Mouse (Mus musculus): ENCODE data around the gene Tmc6. TPM values are rescaled to one million over a fixed set of nuclear protein-coding genes. Genes with fewer than 3 reads are reported as not detected.

The Tmc6 gene
- polyA plus RNA-seq, 1 experiment from 2014 or later, result 30.6 TPM

DNA sequence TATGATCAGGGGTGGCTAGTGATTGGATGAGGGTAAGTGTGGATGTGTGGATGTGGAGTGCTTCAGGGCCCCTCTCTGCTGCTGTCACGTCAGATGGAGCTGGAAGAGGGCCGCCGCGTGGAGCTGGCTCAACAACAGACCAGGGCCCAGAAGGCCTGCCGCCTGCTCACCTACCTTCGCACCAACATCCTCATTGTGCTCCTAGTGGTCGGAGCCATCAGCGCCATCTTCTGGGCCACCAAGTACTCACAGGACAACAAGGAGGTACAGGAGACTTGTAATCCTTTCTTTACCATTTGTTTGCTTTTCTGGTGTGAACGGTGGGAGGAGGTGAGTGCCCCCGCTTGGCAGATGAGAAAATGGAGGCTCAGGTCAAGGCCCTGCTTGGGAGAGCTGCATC, 4.3 kb upstream of the Tmc6 start:
- peak; percentile 87 for DNase-seq (ENCODE audit: low spot score)
- Histone ChIP-seq H3K9me3 (no peaks in the 10 kb centered on the region), H3K27ac (no peak overlapping the region), H3K4me1 (peaks cover 38% of the 10 kb centered on the region), H3K4me3 (no peak overlapping the region), H3K27me3 (ENCODE audit: insufficient read depth, poor library complexity, severe bottlenecking) (peaks cover 61% of the 10 kb centered on the region), H3K36me3 (no peaks in the 10 kb centered on the region)
- WGBS, result 9% methylated on average over 10 of the region's 10 CpGs

DNA sequence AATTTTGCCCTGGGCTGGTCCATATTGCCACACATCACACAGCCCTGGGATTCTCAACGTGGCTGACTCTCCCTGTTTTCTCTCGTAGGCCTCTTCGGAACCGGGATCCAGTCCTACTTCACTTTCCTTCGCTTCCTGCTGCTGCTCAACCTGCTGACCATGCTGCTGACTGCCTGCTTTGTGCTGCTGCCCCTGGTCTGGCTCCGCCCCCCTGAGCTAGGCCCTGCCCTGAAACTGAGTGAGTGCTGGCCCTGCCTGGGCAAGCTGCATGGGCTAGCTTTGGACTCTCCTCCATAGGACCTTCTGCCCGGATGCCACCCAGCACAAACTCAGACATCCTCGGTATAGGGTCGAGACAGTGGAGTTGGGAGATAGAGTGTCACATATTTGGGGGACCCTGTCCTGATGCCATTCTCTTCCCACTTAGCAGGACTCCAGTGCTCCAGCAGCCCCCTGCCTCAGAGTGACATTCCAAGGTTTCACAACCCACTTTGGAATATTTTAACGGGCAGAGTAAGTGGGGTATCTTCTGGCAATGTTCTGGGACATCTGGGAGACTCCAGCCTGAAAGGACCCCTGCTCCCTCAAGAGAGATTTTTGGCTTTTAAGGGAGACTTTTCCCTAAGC, 1.8 kb upstream of the Tmc6 start:
- 40% methylated on average over 10 of the region's 10 CpGs for WGBS
- Histone ChIP-seq H3K27me3 (ENCODE audit: insufficient read depth, poor library complexity, severe bottlenecking) (peaks cover 43% of the 10 kb centered on the region), H3K9me3 (no peaks in the 10 kb centered on the region), H3K27ac (peak overlapping the region; percentile 93), H3K36me3 (no peaks in the 10 kb centered on the region), H3K4me1 (peaks cover 49% of the 10 kb centered on the region), H3K4me3 (peak overlapping the region; percentile 79)
- peak; percentile 89 for DNase-seq (ENCODE audit: low spot score)

DNA sequence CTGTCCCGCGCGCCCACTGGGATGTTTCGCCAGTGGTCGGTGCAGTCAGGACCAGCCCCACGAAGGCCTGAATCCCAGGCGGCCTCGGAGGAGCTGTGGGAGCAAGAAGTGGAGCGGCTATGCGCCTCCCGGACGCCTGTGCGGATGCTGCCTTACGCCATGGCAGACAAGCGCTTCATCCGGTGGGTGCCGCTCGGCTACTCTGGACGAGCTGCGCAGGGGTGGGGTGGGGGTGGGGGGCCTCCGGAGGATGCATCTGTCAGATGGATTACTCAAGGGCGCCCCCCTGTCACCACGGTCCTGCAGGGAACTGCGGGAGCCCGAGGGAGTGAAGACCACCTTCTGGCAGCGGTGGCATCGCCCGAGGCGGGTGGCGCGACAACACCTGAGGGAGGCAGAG, 1.1 kb upstream of the Tmc6 start:
- Histone ChIP-seq H3K4me3 (peak overlapping the region; percentile 79), H3K4me1 (peaks cover 56% of the 10 kb centered on the region), H3K36me3 (peaks cover 6% of the 10 kb centered on the region; the same call in 1 of the 2 replicates), H3K9me3 (no peaks in the 10 kb centered on the region), H3K27ac (peak overlapping the region; percentile 93), H3K27me3 (ENCODE audit: insufficient read depth, poor library complexity, severe bottlenecking) (peaks cover 42% of the 10 kb centered on the region)
- peak; percentile 93 for DNase-seq (ENCODE audit: low spot score)
- WGBS, result 5% methylated on average over 31 of the region's 31 CpGs

DNA sequence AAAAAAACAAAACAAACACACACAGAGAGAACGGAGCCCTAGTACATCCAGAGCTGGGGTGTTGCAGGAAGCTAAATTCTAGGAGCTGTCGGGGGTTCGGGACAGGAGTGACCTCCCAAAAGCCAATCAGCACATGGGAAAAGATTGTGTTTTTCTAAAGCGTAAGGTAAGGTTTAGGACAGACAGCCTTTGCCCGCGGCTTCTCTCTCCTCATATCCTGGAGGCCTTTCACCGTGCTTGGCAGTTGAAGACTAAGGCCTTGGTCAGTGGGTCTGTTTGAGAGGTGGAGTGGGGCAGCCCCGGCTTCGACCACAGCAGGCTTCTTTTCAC, 672 bp upstream of the Tmc6 start:
- Histone ChIP-seq H3K27ac (peak overlapping the region; percentile 93), H3K36me3 (peaks cover 9% of the 10 kb centered on the region), H3K4me1 (peaks cover 59% of the 10 kb centered on the region), H3K4me3 (peak overlapping the region; percentile 79), H3K9me3 (no peaks in the 10 kb centered on the region), H3K27me3 (ENCODE audit: insufficient read depth, poor library complexity, severe bottlenecking) (peaks cover 42% of the 10 kb centered on the region)
- DNase-seq (ENCODE audit: low spot score), result no peak
- WGBS, result 33% methylated on average over 9 of the region's 9 CpGs

DNA sequence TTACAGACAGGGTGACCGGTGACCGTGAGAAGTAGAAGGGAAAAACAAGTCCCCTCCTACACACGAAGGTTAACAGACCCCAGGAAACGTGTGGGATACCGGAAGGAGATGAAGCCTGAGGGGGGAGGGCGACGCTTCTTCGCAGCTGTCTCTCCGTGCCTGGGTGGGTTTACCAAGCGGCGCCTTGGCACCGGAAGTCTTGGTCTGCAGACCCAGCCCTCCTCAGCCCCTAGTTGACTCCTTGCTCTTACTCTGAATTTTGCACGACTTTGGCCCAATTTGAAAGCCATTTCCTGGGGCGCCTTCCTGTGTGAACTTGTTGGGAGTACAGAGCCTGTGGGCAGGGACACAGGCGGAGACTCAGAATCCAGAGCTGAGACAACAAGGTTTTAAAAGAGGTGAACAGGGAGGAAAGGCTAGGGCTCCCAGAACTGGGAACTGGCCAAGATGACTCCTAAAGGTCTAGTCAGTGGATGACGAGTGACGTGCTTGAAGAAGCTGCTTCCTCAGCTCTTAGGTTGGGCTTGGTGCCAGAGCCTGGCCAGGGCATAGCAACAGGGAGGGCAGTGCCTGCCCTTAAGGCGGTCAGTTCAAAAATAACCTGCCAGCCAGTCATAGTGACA, 688 bp downstream of the Tmc6 start:
- 12% methylated on average over 18 of the region's 18 CpGs for WGBS
- peak; percentile 76 for DNase-seq (ENCODE audit: low spot score)

DNA sequence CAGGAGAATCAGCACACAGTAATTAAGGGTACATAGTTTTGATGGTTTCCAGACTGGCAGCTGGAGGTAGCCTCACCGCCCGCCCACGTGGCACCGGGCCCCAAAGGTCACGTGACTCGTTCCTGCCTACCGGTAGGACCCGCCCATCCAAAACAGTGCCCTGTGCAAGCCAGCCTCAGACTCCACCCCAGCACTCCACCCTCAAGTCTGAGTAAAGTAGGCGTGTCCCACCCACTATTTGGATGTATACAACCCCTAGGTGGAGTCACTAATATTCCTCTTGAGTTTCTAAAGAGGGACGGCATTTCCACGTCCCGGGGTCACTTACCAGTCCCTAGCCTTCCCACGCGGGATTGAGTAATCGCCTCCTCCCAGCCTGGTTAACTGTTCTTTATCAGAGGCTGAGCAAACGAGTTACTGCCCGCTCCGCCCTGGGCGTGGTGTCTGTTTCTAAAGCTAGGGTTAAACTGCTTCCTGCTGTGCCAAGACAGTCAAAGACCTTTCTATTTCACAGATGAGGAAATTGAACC, 1.4 kb downstream of the Tmc6 start:
- Histone ChIP-seq H3K4me1 (peaks cover 63% of the 10 kb centered on the region), H3K27me3 (ENCODE audit: insufficient read depth, poor library complexity, severe bottlenecking) (peaks cover 42% of the 10 kb centered on the region)
- WGBS, result 1% methylated on average over 19 of the region's 19 CpGs

More for the DNA sequence above, 688 bp downstream of the Tmc6 start:
- H3K4me1 ChIP-seq, result peaks cover 63% of the 10 kb centered on the region
- no peaks in the 10 kb centered on the region for H3K9me3 ChIP-seq
- H3K27ac ChIP-seq, result peak overlapping the region; percentile 93
- H3K27me3 ChIP-seq (ENCODE audit: insufficient read depth, poor library complexity, severe bottlenecking), result peaks cover 42% of the 10 kb centered on the region
- H3K4me3 ChIP-seq, result peak overlapping the region; percentile 79
- H3K36me3 ChIP-seq, result peaks cover 22% of the 10 kb centered on the region

DNA sequence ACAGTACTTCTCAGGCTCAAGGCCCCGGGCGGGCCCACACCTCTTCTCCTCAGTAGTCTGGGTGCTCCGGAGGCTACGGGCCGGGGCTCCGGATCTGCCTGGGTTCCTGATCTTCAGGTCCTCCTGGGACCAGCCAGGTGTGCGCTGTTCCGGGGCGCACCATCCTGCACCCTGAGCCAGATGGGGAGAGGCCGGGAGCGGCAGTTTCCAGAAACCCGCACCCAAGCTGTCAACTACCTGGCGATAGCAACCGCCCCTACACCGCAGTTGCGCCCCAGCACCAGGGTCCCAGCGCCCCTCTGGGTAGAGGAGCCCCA, 1.8 kb downstream of the Tmc6 start:
- peak overlapping the region; percentile 79 for H3K4me3 ChIP-seq
- H3K36me3 ChIP-seq, result peaks cover 34% of the 10 kb centered on the region
- peak overlapping the region; percentile 93 for H3K27ac ChIP-seq
- H3K27me3 ChIP-seq (ENCODE audit: insufficient read depth, poor library complexity, severe bottlenecking), result peaks cover 41% of the 10 kb centered on the region
- under 1% methylated on average over 17 of the region's 17 CpGs for WGBS
- peaks cover 63% of the 10 kb centered on the region for H3K4me1 ChIP-seq
- no peaks in the 10 kb centered on the region for H3K9me3 ChIP-seq
- DNase-seq (ENCODE audit: low spot score), result peak; percentile 76

More for the DNA sequence above, 1.4 kb downstream of the Tmc6 start:
- peak; percentile 96 for DNase-seq (ENCODE audit: low spot score)
- H3K4me3 ChIP-seq, result peak overlapping the region; percentile 79
- H3K27ac ChIP-seq, result peak overlapping the region; percentile 93
- H3K36me3 ChIP-seq, result peaks cover 29% of the 10 kb centered on the region
- no peaks in the 10 kb centered on the region for H3K9me3 ChIP-seq

DNA sequence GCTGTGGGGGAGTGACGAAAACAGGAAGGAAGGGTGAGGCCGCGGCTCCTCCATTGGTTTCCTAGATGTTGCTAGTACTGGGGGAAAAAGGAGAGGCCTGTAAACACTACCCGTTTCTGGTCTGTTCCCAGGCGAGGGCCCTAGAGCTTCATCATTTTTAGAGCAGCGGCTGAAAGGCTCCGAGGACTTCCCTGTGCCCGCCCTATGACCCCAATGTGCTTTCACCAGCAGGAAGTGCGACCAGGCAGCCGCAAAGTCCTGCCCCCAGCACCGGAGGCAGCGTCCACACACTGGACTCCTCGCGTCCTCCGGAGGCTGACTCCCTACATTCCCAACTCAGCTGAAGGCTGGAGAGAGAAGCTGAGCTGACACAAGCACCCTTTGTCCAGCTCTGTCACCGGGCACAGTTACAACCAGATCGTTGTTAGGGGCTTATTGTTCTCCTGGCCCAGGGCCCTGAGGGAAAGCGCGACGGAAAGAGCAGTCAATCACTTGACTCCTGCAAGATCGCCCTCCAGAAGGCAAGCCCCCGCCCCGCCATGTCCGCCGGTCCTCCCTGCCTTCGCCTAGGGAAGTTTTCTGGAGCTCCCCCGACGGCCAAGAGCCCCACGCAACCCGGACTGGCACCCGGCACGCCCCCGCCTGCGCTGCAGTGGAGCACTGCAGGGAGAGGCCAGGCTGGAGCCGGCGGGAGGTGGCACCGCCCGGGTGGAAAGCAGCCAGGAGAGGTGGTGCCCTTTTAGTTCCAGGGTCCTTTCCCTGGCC, 2.4 kb downstream of the Tmc6 start:
- WGBS, result 3% methylated on average over 38 of the region's 38 CpGs
- Histone ChIP-seq H3K36me3 (peaks cover 39% of the 10 kb centered on the region), H3K9me3 (no peaks in the 10 kb centered on the region), H3K27ac (peak overlapping the region; percentile 93), H3K4me1 (peaks cover 63% of the 10 kb centered on the region), H3K27me3 (ENCODE audit: insufficient read depth, poor library complexity, severe bottlenecking) (peaks cover 36% of the 10 kb centered on the region), H3K4me3 (peak overlapping the region; percentile 79)
- peak; percentile 85 for DNase-seq (ENCODE audit: low spot score)

DNA sequence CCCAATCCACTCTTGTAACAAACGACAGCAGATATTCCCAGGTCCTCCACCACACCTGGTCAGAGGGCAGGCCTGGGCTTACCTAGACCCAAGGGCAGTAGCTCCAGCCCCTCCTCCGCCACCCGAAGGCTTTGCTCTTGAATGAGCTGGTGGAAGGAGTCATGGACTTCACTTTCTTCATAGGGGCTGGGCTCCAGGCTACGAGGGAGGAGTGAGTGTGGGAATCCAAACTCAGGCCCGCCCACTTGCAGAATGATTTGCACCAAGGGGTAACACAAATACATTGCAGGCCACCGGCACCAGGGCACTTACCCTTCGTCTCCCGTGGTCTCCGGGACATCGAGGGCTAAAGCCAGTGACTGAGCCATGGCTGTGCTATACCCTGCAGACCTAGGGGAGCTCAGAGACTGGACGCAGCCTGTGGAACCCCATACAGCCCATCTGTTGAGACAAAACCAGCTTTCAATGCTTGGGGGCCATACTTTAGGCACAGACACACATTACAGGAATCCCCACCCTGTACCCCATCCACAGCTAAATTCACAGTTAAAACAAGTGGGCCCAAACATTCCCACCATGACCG, 3.1 kb downstream of the Tmc6 start:
- peak overlapping the region; percentile 79 for H3K4me3 ChIP-seq
- H3K36me3 ChIP-seq, result peaks cover 46% of the 10 kb centered on the region
- DNase-seq (ENCODE audit: low spot score), result peak; percentile 78
- H3K9me3 ChIP-seq, result no peaks in the 10 kb centered on the region
- 63% methylated on average over 12 of the region's 12 CpGs for WGBS
- H3K27me3 ChIP-seq (ENCODE audit: insufficient read depth, poor library complexity, severe bottlenecking), result peaks cover 29% of the 10 kb centered on the region
- peaks cover 63% of the 10 kb centered on the region for H3K4me1 ChIP-seq
- peak overlapping the region; percentile 93 for H3K27ac ChIP-seq

DNA sequence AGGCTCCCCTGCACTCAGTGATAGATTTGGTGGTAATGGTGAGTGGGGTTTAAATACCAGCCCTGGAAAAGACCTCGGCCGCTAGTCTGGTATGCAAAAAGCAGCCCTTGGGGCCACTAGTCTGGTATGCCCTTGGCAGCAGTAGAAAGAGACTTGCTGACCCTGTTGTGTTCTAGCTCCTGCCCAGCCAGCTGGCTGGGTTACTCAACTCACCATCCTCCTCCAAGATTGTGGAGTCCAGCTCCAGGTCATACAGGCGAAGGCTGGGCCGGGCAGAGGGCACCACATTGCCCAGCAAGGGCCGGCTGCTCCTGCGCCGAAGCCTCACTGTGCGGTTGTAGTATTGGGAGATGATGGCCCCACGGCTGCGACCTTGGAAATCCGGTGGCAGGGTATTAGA, 4.0 kb downstream of the Tmc6 start:
- Histone ChIP-seq H3K4me1 (peaks cover 57% of the 10 kb centered on the region), H3K36me3 (peaks cover 54% of the 10 kb centered on the region), H3K9me3 (no peaks in the 10 kb centered on the region), H3K27me3 (ENCODE audit: insufficient read depth, poor library complexity, severe bottlenecking) (peaks cover 20% of the 10 kb centered on the region), H3K4me3 (no peak overlapping the region), H3K27ac (peak overlapping the region; percentile 37; the same call in 1 of the 2 replicates)
- DNase-seq (ENCODE audit: low spot score), result no peak
- WGBS, result 96% methylated on average over 11 of the region's 11 CpGs

DNA sequence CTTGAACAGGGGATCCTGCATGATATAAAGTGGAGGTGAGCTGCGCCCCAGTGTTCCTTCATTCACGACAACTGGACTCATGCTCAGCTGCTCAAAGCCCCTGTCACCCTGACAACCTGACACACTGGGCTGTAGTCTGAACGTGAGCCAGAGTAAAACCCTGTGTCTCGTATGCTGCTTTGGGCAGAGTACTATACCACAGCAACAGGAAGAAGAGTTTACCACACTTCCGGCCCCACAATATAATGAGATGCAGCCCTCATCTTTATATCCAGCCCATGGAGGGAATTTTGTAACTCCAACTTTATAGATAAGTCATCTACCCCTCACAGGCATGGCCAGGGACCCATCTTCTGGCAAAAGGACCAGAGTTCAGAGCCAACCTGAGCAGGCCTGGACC, 4.9 kb downstream of the Tmc6 start:
- peaks cover 11% of the 10 kb centered on the region for H3K27me3 ChIP-seq (ENCODE audit: insufficient read depth, poor library complexity, severe bottlenecking)
- no peak overlapping the region for H3K27ac ChIP-seq
- peaks cover 62% of the 10 kb centered on the region for H3K36me3 ChIP-seq
- H3K4me1 ChIP-seq, result peaks cover 54% of the 10 kb centered on the region
- no peak for DNase-seq (ENCODE audit: low spot score)
- WGBS, result 83% methylated on average over 5 of the region's 5 CpGs
- no peak overlapping the region for H3K4me3 ChIP-seq
- H3K9me3 ChIP-seq, result no peaks in the 10 kb centered on the region

DNA sequence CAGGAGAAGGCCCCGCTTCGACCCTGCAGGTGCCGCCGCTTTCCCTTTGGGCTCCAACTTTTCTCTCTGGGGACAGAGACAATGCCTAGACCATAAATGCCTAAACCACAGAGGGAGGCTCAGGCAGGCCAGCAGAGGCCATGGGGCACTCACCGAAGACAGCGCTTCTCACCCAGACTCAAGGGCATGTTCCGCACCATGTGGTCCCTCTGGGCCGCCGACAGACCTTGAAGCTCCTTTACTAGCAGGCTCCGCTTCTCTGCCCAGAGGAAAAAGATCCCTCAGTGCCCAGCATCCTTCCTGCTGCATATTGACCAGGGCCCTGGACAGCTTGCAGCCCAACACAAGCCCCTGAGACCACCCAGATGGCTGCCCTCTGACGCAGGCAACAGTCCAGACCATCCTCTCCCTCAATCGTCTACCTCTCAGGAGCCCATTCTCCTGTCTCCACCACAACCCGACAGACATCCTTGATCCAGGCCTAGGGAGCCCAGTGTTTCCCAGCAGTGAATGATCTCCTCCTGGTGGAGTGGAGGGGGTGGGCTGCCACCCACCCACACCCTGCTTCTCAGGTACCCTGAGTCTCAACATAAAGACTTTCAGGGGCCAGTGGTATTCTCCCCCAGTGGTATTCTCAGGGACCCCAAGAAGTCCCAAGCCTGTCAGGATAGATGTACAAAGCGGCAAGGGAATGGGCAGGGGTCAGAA, 5.8 kb downstream of the Tmc6 start:
- Histone ChIP-seq H3K27me3 (ENCODE audit: insufficient read depth, poor library complexity, severe bottlenecking) (peaks cover 2% of the 10 kb centered on the region; the same call in 1 of the 2 replicates), H3K4me3 (no peak overlapping the region), H3K36me3 (peaks cover 70% of the 10 kb centered on the region), H3K4me1 (peaks cover 46% of the 10 kb centered on the region), H3K9me3 (no peaks in the 10 kb centered on the region), H3K27ac (no peak overlapping the region; the same call in 1 of the 2 replicates)
- no peak for DNase-seq (ENCODE audit: low spot score)
- WGBS, result 92% methylated on average over 14 of the region's 14 CpGs

All from heart, embryonic 10.5 days (tissue).